Mouse (Mus musculus): ENCODE measurements around the gene Pik3r3.
"Not testable (repeated sequence)": the region's sequence is repeated elsewhere in the genome, so short reads cannot be mapped to it uniquely, and the experiment has no call there.

The Pik3r3 gene

DNA sequence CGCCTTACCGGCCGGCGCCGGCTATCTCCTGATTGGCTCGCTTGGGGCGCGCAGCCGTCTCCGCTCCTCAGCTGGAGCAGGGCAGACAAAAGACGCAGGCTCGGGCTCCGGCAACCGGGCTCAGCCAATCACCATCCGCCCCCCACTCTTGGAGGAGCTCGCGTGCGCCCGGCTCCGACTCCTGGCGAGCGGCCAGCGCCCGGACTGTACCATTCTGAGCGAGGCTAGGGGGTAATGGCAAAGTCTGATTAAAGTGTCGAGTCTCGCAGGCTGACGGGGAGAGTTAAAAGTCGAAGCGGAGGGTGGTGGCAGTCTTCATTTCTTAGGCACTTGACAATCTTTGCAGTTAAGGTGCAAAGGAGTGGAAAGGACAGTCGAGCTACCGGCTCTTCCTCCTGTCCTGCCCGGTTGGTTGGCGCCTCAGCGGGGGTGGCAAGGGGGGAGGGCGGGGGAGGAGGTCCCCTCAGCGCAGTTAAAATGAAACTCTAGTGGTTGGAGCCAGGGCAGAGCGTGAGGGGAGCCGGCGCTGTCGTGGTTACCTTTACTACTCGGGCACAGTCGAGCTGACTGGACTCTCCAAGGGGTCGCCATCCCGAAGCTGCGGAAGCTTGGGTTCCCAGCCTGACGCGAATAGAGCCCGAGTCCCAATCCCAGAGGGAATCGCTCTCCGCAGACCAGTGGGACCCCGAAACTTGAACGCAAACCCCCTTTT is at the start of gene Pik3r3:
Pik3r3 (plus strand) TSS at position 479 of the 712 bp plus-strand sequence.
- DNase-seq = peak; percentile 98

DNA sequence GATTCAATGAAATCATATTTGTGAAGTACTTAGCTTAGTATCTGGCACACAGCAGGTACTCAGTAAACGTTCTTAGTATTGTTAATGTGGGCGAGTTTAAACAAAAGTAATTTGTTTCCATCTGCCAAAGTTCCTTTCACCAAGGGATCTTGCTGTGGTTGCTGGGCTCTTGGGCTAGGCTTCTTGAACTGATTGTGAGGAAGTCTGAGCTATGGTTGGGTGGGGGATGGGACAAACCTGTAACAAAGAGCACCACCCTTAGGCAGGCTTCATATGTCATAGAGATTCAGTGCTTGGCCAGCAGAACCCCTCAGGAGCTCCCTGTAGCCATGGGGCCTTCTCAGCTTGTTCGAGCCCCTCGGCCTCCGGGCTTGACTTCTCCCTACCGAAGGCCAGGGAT is 48.3 kb upstream of the Pik3r3 start, which contains the start of the genes 1700042G07Rik and Gm49337:
1700042G07Rik (plus strand) TSS at position 301 of the 400 bp plus-strand sequence.
Gm49337 (plus strand) TSS at position 313 of the 400 bp plus-strand sequence.
- no peak for DNase-seq

DNA sequence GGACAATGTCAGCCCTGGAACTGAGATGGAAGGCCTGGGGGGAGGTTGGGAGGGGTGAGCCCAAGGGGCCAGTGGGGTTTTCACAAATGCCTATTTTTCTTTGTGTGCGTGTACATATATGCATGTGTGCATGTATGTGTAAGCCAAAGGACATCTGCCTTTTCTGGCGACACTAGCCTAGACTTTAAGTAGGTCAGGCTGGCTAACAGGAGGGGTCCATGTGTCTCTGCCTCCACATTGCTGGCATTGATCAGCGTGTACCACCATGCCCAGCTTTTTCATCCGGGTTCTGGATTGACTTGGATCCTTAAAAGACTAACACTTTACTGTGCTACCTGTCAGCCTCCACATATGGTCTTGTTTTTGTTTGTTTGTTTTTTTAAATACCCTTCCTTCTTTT is 47.7 kb upstream of the Pik3r3 start:
- DNase-seq = no peak

DNA sequence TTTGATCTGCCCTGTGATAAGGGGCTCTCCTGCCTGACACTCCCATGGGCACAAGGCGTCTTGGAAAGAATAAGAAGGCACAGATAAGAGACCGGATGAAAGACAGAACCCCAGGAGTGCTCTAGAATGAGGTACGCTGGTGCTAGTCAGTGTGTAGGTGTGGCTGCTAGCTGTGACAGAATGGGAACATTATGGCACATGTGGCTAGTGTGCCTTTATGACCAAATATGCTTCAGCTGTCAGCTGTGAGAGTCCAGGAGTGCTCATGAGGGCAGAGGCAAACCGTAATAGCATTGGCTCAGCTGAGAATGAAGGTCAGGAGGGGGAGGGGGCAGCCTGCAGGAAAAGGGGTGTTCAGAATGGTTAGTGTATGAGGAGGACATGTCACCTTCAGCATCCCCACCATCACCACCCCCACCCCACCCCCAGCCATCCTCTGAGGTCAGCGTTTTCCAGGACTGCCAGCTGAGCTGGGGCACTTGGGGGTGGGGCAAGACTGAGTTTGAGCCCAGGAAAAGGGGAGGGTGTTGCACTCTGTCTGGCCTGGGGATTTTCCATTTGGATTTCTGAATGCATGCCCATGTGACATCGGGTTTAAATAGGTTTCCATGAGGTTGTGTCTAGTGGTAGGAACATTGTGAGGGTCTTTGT is 46.8 kb upstream of the Pik3r3 start:
- DNase-seq = peak; percentile 86

DNA sequence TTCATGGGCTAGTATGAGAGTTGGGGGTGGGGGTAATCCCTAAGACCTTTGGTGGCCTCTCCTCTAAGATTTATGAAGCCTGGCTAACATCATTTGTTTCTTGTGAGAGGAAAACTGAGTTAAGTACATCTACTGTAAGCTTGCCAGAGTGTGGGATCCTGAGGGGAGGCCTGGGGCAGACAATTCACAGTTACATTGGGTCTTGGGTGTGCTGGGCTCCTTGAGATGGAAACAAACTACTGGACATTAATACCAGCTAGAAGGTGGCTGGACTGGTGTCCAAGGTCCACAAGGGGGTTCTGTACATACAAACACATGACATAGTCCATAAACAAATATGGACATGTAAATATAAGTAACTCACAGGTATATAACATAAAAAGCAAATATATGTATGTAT is 46.3 kb upstream of the Pik3r3 start:
- DNase-seq = no peak

DNA sequence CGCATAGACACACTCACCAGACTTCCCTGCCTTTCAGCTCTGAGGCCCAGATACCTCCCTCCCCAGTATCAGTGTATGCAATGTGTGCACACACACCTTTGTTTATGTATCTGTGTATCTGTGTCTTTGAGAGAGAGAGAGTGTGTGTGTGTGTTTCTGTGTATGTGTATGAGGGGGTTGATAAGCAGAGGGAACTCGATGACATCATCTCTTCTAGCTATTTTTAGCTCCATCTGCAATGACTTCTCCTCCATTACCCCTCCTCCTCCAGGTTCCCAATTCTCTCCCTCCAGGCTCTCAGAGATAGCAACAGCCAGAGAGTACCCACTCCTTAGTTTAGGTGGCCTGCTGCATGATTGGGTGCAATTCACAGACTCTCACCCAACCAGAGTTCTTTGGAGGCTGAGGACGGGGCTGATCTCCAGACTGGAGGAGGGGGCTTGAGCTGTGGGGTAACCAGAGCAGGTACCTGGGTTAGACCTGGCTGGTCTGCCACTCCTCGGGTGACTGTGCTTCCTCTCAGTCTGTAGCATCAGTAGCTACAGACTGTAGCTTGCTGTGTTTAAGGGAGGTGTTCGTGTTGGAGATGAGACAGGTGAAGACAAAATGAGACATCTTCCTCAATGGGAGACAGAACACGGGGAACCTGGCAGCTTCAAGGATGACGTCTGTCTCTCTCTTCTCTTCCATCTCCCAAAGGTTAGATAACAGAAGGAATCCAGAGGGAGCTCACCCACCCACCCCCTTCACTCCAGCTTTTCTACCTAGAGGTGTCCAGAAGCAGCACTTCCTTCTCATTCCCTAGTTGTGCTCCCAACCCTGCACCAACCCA is 45.5 kb upstream of the Pik3r3 start:
- no peak for DNase-seq

DNA sequence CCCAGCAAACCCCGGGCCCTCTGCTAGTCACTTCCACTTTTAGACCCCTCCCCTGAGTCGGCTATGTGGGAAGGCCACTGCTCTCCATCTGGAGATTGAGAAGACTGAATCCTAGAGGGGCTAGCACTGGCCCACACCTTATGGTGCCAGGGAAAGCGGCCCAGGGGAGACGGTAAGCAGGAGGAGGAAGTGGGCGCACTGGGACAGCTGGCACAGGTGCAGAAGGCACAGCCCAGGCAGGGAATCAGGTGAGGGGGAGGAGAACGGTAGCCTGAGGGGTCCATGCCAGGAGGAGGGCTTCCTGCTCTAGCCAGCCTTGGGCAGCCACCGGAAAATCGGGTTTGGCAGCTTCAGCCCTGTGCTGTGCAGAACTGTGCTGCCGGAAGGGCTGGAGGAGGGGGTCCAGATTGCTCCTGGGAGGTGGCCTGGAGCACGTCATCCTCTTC is 44.9 kb upstream of the Pik3r3 start:
- peak; percentile 89 for DNase-seq

DNA sequence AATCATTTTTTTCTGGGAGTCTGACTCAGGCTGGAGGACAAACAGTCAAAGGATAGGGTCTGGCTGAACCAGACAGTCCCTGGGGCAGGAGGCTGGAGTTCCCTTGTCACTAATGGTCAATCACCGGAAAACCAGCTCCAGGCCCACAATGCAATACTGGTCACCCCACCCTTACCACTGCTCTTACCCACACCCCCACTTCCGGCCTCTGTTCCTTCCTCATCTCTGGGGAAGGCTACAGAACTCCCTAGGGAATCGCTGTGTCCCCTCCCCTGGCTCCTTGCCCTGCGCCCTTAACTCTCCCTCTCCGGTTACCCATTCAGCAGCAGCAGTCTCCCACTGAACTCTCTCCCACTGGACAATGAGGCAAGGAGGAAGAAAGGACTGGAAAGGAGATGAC is 44.3 kb upstream of the Pik3r3 start:
- DNase-seq = peak; percentile 87

DNA sequence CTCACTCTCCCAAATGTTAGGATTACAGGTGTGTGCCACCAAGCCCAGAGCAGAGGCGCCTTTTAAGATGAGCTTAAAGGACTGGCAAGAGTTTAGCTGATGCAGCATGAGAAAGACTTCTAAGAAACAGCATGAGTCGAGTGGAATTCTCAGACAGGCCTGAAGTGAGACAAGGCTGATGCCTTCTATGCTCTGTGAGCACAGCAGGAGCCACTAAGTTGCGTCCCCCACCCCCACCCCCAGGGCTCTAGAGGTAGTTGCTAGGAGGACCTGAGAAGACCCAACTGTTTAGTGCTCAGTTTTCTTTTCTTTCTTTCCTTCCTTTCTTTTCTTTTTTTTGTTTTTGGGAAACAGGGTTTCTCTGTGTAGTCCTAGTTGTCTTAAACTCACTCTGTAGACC is 39.3 kb upstream of the Pik3r3 start:
- no peak for DNase-seq

DNA sequence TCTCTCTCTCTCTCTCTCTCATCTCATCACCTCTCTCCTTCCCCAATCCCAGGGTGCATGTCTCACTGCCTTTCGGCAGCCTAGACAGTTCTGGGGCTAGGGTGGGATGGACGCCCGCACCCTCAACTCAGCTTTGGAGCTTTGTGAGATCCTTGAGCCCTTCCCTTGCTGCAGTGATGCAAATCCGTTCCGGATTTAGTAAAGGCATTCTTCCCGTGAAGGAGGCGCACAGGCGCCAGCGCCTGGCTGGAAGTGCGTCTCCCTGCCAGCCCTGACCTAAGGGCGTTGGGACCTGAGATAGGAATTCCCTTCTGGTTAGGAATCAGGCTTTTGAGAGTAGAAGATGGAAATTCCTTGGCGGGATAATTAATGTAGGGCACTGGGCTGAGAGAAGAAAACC is 38.7 kb upstream of the Pik3r3 start:
- DNase-seq = no peak

DNA sequence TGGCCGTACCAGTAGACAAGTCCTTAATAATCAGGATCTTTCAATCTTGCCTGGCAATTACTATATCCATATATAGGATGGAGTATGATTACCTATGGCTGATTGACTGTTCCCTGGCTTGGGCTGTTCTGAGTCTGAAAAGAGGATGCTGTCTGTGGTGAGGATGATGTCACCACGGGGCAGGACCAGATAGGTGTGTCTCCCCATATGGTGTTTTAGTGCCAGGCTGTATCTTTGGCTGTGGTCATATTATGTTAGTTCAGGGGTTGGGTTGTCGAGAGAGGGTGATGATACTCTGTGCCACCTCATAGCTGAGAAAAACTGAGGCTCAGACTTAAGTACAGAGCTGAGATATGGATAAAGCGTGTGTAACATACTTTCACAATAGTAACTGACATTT is 36.3 kb upstream of the Pik3r3 start:
- no peak for DNase-seq

DNA sequence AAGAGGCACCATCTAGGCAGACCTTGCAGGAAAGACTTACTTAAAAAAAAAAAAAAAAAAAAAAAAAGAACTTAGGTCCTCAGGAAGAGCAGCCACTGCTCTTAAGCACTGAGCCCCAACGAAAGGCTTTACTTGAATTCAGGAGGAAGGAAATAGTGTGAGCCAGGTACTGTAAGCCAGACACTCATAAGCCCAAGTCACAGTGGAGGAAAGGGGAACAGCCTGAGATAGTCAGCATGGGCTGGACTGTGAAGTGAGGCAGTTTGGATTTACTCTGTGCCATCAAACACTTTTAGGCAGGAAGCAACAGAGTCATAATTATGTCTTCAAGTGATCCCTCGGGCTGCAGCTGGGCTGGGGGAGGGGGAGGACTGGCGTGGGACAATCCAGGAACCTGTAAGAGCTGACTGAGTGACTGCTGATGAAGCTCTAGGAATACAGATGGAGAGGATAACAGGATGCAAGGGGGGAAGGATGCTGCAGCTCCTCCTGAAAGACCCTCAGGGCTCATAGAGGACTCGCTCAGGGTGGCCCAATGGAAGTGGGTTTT is 29.1 kb upstream of the Pik3r3 start:
- DNase-seq = no peak

DNA sequence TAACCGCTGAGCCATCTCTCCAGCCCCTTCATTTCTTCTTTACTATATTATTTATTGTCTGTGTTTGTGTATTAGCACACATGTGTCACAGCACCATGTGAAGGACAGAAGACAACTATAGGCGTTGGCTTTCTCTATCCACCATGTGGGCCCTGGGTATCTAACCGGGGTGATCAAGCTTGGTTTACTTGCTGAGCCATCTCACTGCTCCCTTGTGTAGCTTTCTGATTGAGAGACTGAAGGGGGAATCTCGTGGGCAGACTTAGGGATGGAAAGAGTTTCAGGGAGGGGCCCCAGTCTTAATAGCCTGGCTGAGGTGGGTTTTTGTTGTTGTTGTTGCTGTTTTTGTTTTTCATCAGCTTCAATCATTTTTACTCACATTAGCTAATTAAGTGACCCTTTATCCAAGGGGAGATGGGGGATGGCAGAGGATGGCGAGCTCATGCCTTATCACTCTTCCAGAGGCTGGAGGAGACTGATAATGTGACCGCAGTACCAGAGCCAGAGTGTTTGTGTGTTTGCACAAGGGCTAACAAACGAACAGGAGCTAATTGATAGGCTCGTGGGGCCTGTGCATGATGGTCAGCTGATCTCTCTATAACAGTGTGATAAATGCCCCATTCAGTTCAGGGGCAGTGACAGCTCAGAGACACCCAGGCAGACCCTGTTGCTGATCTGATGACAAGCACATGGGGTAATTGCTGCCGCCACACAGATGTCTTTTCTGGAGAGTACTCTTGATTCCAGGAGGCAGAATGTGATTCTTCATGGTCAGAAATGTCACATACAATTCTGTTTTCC is 27.6 kb upstream of the Pik3r3 start:
- no peak for DNase-seq

DNA sequence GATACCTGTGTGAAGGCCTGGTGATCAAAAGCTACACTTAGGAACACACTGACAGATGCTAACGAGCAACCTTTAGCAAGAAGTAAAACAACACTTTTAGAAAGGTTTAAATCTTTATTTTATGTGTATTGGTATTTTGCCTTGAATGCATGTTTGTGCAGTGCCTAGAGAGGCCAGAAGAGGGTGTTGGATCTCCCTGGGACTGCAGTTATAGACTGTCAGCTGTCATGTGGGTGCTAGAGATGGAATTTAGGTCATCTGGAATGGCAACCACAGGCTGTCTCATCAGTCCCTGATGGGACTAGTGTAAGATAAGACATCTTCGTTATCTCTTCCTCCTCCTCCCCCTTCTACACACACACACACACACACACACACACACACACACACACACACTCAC is 23.0 kb upstream of the Pik3r3 start:
- DNase-seq = no peak

DNA sequence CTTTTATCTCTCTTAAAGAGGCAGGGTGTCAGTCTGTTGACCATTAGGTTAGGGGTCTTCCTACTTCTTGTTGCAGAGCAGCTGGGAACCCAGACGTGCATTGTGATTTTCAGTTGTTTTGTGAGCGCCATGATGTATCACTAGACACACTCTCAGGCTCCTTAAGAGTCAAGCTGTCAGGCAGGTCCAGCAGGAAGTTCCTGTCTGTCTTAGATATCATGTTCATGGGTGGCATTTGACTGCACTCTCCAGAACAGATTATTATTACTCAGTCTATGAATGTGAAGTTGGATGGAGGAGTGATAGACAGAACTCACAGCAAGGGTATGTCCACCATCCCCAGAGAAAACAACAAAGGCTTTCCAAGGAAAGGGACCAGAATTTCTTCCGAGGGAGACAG is 17.0 kb upstream of the Pik3r3 start:
- no peak for DNase-seq

DNA sequence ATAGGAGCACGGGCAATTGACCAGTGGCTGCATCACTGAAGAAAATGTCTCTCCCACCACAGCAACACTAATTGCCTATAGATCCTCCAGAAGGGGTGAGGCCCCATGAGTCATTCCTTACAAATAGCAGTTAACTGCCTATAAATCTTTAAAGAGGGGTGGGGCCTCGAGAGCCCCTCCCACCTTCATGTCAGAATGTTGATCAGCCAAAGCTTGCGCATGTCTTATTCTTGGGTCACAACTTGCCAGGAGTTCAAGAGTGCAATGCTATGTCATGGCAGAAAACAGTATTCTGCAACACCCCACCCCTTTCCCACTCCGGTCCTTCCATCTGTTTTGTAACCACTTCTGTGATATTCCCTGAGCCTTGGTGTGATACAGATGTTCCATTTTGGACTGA is 14.9 kb upstream of the Pik3r3 start:
- DNase-seq = no peak

DNA sequence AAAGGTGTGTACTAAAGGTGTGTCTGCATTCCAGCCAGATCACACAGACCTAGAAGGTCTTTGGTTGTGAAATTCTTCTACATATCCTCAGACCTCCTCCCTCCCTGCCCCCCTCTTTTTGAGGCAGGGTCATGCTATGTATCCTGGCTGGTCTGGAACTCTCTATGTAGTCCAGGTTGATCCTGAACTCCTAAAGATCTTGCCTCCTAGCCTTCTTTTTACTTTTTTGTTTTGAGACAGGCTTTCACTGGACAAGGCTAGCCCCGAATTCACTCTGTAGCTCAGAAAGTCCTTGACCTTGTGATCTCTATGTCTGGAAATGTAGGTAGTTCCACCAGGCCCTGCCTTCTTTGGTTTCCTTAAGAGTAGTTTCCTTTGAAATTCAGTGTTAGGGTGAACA is 12.5 kb upstream of the Pik3r3 start:
- DNase-seq = no peak

DNA sequence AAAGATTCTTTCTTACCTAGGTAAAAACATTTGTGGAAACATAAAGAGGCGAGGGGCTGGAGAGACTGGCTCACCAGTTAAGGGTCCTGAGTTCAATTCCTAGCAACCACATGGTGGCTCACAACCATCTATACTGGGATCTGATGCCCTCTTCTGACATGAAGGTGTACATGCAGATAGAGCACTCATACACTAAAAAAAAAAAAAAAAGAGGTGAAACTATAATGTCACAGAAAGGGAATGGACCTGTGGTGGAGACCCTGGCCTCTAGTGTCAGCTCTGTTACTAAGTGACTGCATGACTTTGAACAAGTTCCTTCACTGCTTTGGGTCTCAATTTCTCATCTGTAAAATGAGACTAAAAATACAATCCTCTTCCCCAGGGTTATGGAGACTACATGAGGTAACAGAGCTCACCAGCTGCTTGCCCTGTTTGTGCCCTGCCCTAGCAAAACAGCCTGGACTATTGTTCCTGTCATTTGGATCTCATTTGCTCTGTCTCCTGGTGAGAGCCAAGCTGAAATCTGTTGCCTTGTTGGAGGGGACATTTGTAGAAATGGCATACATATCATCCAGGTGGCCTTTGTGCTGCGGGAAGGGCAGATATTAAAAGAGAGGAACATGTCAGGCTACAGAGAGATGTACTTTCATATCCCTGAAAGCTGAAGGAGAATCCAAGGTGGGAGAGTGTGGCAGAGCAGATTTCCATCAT is 5.4 kb upstream of the Pik3r3 start:
- DNase-seq = no peak

DNA sequence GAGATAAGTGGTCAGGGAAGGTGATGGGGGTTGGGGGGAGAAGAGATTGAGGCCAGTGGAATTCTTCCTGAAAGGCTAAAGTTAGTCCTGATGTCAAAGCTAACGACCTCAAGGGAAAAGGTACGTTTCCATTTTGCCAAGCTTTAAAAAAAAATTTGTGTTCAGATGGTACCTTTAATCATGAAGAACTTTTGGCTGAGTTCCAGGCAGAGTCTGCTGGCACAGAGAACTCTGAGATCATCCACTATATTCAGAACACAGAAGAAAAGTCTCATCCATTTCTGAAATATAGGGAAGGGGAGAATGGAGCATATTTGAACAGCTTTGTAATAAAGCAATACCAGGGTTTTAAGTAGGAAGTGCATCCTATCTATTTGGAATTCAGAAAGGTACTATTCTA is 4.4 kb upstream of the Pik3r3 start:
- DNase-seq = no peak

DNA sequence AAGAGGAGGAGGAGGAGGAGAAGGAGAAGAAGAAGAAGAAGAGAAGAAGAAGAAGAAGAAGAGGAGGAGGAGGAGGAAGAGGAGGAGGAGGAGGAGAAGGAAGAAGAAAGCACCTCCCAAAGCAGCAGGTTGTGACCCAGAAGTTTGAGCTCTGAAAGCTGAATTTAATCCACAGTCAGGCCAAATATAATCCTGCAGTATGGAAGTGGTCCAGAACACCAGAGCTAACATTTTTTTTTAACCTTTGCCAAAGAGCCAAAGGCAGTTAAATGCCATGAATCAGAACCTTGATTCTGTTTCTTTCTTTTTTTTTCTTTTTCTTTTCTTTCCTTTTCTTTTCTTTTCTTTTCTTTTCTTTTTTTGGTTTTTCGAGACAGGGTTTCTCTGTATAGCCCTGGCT is 3.8 kb upstream of the Pik3r3 start:
- DNase-seq = not testable (repeated sequence)

DNA sequence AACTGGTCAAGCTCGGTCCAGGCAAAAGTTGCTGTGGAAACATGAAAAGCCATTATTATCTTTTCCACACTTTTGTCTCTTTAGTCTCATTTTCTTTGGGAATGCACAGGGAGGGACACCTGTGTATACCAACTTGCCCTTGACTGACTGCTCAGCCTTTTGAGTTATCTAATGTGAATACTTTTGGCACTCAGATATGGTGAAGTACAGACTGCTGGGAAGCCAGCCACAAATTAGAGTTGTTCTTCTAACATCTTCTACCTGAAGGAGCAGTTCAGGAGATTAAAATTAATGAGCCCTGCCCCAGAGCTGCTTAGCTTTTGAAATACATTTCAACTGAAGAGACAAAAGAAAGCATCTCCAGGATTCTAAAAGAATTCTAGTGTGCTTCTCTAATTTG is 2.4 kb upstream of the Pik3r3 start:
- DNase-seq = no peak
